Mouse (Mus musculus): Measurements from ENCODE around the gene Rnf128. TPM values are rescaled to one million over a fixed set of nuclear protein-coding genes. Genes with fewer than 3 reads are reported as not detected.

Gene Rnf128
- 22.4 and 27.7 TPM in 2 replicates for polyA plus RNA-seq (2021; fragmentation: Nextera tagmentation)
- long read RNA-seq, experiment 1, transcript Rnf128-201 (7 exons, 2,750 nt): major isoform, 67 of 78 reads
- long read RNA-seq, experiment 1, partial matches to known transcripts: 10 of 78 reads
- long read RNA-seq, experiment 1, other reads (novel, unspliced or antisense): 1 of 78 reads
- long read RNA-seq, experiment 2, transcript Rnf128-201 (7 exons, 2,750 nt): major isoform, 365 of 374 reads
- long read RNA-seq, experiment 2, partial matches to known transcripts: 5 of 374 reads
- long read RNA-seq, experiment 2, other reads (novel, unspliced or antisense): 3 of 374 reads

GRCm38 (mm10) chrX:139562925-139563461 is at the start of gene Rnf128:
Gene Rnf128 (plus strand): TSS chrX:139563316.

GRCm38 (mm10) chrX:139684775-139685695 is 121.9 kb downstream of the Rnf128 start, which contains the start of gene Tbc1d8b:
Gene Tbc1d8b (plus strand): TSS chrX:139684996.

GRCm38 (mm10) chrX:139714381-139714780 is 151.3 kb downstream of the Rnf128 start, which contains the start of gene Gm15013:
Gene Gm15013 (minus strand): TSS chrX:139714481.

Other genes with a start within 250 kb of the Rnf128 start
- not detected in 2 replicates for gene Trap1a, start 229.6 kb upstream of the Rnf128 start, polyA plus RNA-seq (2021; fragmentation: Nextera tagmentation)
- gene D330045A20Rik, start 82.9 kb upstream of the Rnf128 start, polyA plus RNA-seq (2021; fragmentation: Nextera tagmentation): 0.25 and 0.63 TPM in 2 replicates
- gene Tbc1d8b, start 121.7 kb downstream of the Rnf128 start, polyA plus RNA-seq (2021; fragmentation: Nextera tagmentation): 0.94 and 1.4 TPM in 2 replicates
- gene Gm15013, start 151.2 kb downstream of the Rnf128 start, polyA plus RNA-seq (2021; fragmentation: Nextera tagmentation): not detected in 2 replicates
- not detected in 2 replicates for gene Ripply1, start 219.0 kb downstream of the Rnf128 start, polyA plus RNA-seq (2021; fragmentation: Nextera tagmentation)
- gene Cldn2, start 237.5 kb downstream of the Rnf128 start, polyA plus RNA-seq (2021; fragmentation: Nextera tagmentation): 0.34 and 8.4 TPM in 2 replicates